Mouse (Mus musculus) embryo, embryonic 10.5 days (tissue): ENCODE results near the gene Slc5a5.

Experiments
- DNase-seq: peaks from one replicate; pipeline ENCODE4 v3.0.0-alpha.2; 2015; ENCODE audit warnings: low spot score

The Slc5a5 gene

DNA sequence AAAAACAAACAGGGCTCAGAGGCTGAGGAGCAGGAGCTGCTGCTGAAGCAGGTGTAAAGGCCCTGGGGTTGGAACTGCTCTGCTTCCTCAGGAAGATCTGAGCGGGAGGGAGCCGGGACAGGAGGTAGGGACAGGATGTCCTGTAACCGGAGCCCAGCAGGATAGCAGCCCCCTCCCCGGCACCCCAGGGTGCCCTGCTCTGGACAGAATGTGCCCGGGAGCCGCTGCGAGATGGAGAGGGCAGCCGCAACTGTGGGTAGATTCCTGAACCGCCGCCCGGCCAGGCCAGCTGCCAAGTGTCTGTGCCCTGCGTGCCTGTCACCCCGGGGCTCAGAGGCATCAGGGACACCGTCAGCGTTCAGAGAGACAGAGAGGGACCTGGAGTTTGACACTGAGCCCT lies 59.0 kb downstream of the Slc5a5 start:
- no peak for DNase-seq

GRCm38 (mm10) chr8:70833018-70833482 lies 59.5 kb downstream of the Slc5a5 start:
- no peak for DNase-seq
